Mouse (Mus musculus): ENCODE data around the gene Dyrk4. TPM values are rescaled to one million over a fixed set of nuclear protein-coding genes. Genes with fewer than 3 reads are reported as not detected.

Gene Dyrk4
- polyA plus RNA-seq, 1 experiment from 2014 or later = not detected

GRCm38 (mm10) chr6:126955734-126956133, 34.1 kb upstream of the Dyrk4 start:
- H3K4me2 ChIP-seq (replicated peaks; ENCODE audit: low read depth) = no peak overlapping the region
- H3K4me3 ChIP-seq (ENCODE audit: low read depth, low read length) = no peak overlapping the region
- DNase-seq (ENCODE audit: low spot score) (peak; percentile 83), ATAC-seq (ENCODE audit: low FRiP score, low TSS enrichment) (no peak)
- H3K4me1 ChIP-seq (replicated peaks; ENCODE audit: control insufficient read depth, insufficient read depth) = no peaks in the 10 kb centered on the region
- no peak overlapping the region for H3K27ac ChIP-seq (replicated peaks)
- H3K9me3 ChIP-seq (ENCODE audit: control insufficient read depth, low read length) = no peaks in the 10 kb centered on the region
- WGBS = 8% methylated on average over 10 of the region's 10 CpGs
- H3K36me3 ChIP-seq (ENCODE audit: control insufficient read depth, insufficient read depth, low read length) = peaks cover 10% of the 10 kb centered on the region
- no peak overlapping the region for H3K9ac ChIP-seq (ENCODE audit: low read length)
- TF ChIP-seq CTCF (IDR thresholded peaks at IDR 0.05; ENCODE audit: low read depth) = peak; percentile 90
- no peak for TF ChIP-seq EP300 (optimal IDR thresholded peaks at IDR 0.05)
- H3K27me3 ChIP-seq (ENCODE audit: control insufficient read depth, insufficient read depth, low read length) = no peaks in the 10 kb centered on the region

- H3K36me3 ChIP-seq (ENCODE audit: control insufficient read depth, insufficient read depth, low read length) = 0 out of 2 replicates have a peak, but pooled peaks cover 10% of the 10 kb centered on the region
- H3K4me3 ChIP-seq (ENCODE audit: low read depth, low read length) = no peak overlapping the region
- no peak overlapping the region for H3K27ac ChIP-seq (replicated peaks)
- peak; percentile 67 for TF ChIP-seq CTCF (IDR thresholded peaks at IDR 0.05; ENCODE audit: low read depth)
- TF ChIP-seq EP300 (optimal IDR thresholded peaks at IDR 0.05) = no peak
- no peaks in the 10 kb centered on the region for H3K4me1 ChIP-seq (replicated peaks; ENCODE audit: control insufficient read depth, insufficient read depth)
- 78% methylated on average over 4 of the region's 4 CpGs for WGBS
- H3K9ac ChIP-seq (ENCODE audit: low read length) = no peak overlapping the region
- no peak for ATAC-seq (ENCODE audit: low FRiP score, low TSS enrichment)
- H3K27me3 ChIP-seq (ENCODE audit: control insufficient read depth, insufficient read depth, low read length) = no peaks in the 10 kb centered on the region
- H3K9me3 ChIP-seq (ENCODE audit: control insufficient read depth, low read length) = no peaks in the 10 kb centered on the region
- no peak for DNase-seq (ENCODE audit: low spot score)
- no peak overlapping the region for H3K4me2 ChIP-seq (replicated peaks; ENCODE audit: low read depth)
Measured at GRCm38 (mm10) chr6:126948336-126948735, 26.7 kb upstream of the Dyrk4 start.

- Histone ChIP-seq H3K9me3 (ENCODE audit: control insufficient read depth, low read length) (no peaks in the 10 kb centered on the region), H3K36me3 (ENCODE audit: control insufficient read depth, insufficient read depth, low read length) (0 out of 2 replicates have a peak, but pooled peaks cover 5% of the 10 kb centered on the region), H3K9ac (ENCODE audit: low read length) (peak overlapping the region; percentile 59), H3K27ac (replicated peaks) (no peak overlapping the region), H3K4me3 (ENCODE audit: low read depth, low read length) (peak overlapping the region; percentile 67), H3K27me3 (ENCODE audit: control insufficient read depth, insufficient read depth, low read length) (no peaks in the 10 kb centered on the region), H3K4me1 (replicated peaks; ENCODE audit: control insufficient read depth, insufficient read depth) (peaks cover 4% of the 10 kb centered on the region; the same call in 1 of the 2 replicates), H3K4me2 (replicated peaks; ENCODE audit: low read depth) (peak overlapping the region; percentile 96)
- DNase-seq (ENCODE audit: low spot score) = no peak
- TF ChIP-seq EP300 (optimal IDR thresholded peaks at IDR 0.05) (no peak), CTCF (IDR thresholded peaks at IDR 0.05; ENCODE audit: low read depth) (peak; percentile 54)
- no peak for ATAC-seq (ENCODE audit: low FRiP score, low TSS enrichment)
- WGBS = 8% methylated on average over 5 of the region's 5 CpGs
Measured at GRCm38 (mm10) chr6:126940451-126940850, 18.8 kb upstream of the Dyrk4 start.

GRCm38 (mm10) chr6:126939487-126940171, 18.0 kb upstream of the Dyrk4 start, which contains the start of the genes Rad51ap1 and D6Wsu163e:
Gene Rad51ap1 (minus strand): TSS chr6:126939587.
Gene D6Wsu163e (plus strand): TSS chr6:126939962.
- H3K27me3 ChIP-seq (ENCODE audit: control insufficient read depth, insufficient read depth, low read length) = no peaks in the 10 kb centered on the region
- H3K9ac ChIP-seq (ENCODE audit: low read length) = peak within 1 kb of the TSS; percentile 67
- peak; percentile 95 for DNase-seq (ENCODE audit: low spot score)
- 0 out of 2 replicates have a peak, but pooled peaks cover 5% of the 10 kb centered on the region for H3K36me3 ChIP-seq (ENCODE audit: control insufficient read depth, insufficient read depth, low read length)
- H3K4me2 ChIP-seq (replicated peaks; ENCODE audit: low read depth) = peak within 1 kb of the TSS; percentile 96
- under 1% methylated on average over 33 of the region's 33 CpGs for WGBS
- peak within 1 kb of the TSS; percentile 69 for H3K27ac ChIP-seq (replicated peaks)
- peaks cover 4% of the 10 kb centered on the region; the same call in 1 of the 2 replicates for H3K4me1 ChIP-seq (replicated peaks; ENCODE audit: control insufficient read depth, insufficient read depth)
- H3K4me3 ChIP-seq (ENCODE audit: low read depth, low read length) = peak within 1 kb of the TSS; percentile 67
- ATAC-seq (ENCODE audit: low FRiP score, low TSS enrichment) = peak; percentile 99
- no peaks in the 10 kb centered on the region for H3K9me3 ChIP-seq (ENCODE audit: control insufficient read depth, low read length)
- TF ChIP-seq CTCF (IDR thresholded peaks at IDR 0.05; ENCODE audit: low read depth) (no peak), EP300 (optimal IDR thresholded peaks at IDR 0.05) (no peak)

- Histone ChIP-seq H3K9ac (ENCODE audit: low read length) (peak overlapping the region; percentile 67), H3K9me3 (ENCODE audit: control insufficient read depth, low read length) (no peaks in the 10 kb centered on the region), H3K4me2 (replicated peaks; ENCODE audit: low read depth) (peak overlapping the region; percentile 96), H3K36me3 (ENCODE audit: control insufficient read depth, insufficient read depth, low read length) (0 out of 2 replicates have a peak, but pooled peaks cover 5% of the 10 kb centered on the region), H3K4me1 (replicated peaks; ENCODE audit: control insufficient read depth, insufficient read depth) (peaks cover 4% of the 10 kb centered on the region; the same call in 1 of the 2 replicates), H3K27me3 (ENCODE audit: control insufficient read depth, insufficient read depth, low read length) (no peaks in the 10 kb centered on the region), H3K27ac (replicated peaks) (no peak overlapping the region), H3K4me3 (ENCODE audit: low read depth, low read length) (peak overlapping the region; percentile 67)
- WGBS = under 1% methylated on average over 31 of the region's 31 CpGs
- no peak; the same call in none of the 2 replicates for ATAC-seq (ENCODE audit: low FRiP score, low TSS enrichment)
- no peak for DNase-seq (ENCODE audit: low spot score)
- TF ChIP-seq CTCF (IDR thresholded peaks at IDR 0.05; ENCODE audit: low read depth) (peak; percentile 39), EP300 (optimal IDR thresholded peaks at IDR 0.05) (no peak)
Measured at GRCm38 (mm10) chr6:126938853-126939486, 17.3 kb upstream of the Dyrk4 start.
